Mouse (Mus musculus): ENCODE data around the gene Plce1. TPM values are rescaled to one million over a fixed set of nuclear protein-coding genes. Genes with fewer than 3 reads are reported as not detected.

Gene Plce1
- polyA plus RNA-seq, 1 experiment from 2014 or later = 2.0 TPM

GRCm38 (mm10) chr19:38445758-38446157 is 35.2 kb upstream of the Plce1 start:
- Histone ChIP-seq H3K9ac (replicated peaks; ENCODE audit: low read depth) (no peak overlapping the region), H3K27me3 (replicated peaks; ENCODE audit: insufficient read depth, low read length) (no peaks in the 10 kb centered on the region), H3K9me3 (ENCODE audit: low read length) (no peaks in the 10 kb centered on the region), H3K4me2 (replicated peaks; ENCODE audit: low read depth, low read length) (no peak overlapping the region), H3K4me3 (ENCODE audit: low read depth, low read length) (no peak overlapping the region), H3K36me3 (ENCODE audit: insufficient read depth, low read length) (no peaks in the 10 kb centered on the region), H3K27ac (ENCODE audit: low read length) (no peak overlapping the region), H3K4me1 (ENCODE audit: insufficient read depth, low read depth, low read length) (no peaks in the 10 kb centered on the region)
- TF ChIP-seq CTCF (IDR thresholded peaks at IDR 0.05) = no peak
- TF ChIP-seq EP300 (IDR thresholded peaks at IDR 0.05) = no peak
- ATAC-seq (no peak), DNase-seq (ENCODE audit: low spot score) (no peak)
- WGBS = 56% methylated on average over 5 of the region's 5 CpGs

- H3K4me2 ChIP-seq (replicated peaks; ENCODE audit: low read depth, low read length) = no peak overlapping the region
- no peak overlapping the region for H3K4me3 ChIP-seq (ENCODE audit: low read depth, low read length)
Measured at GRCm38 (mm10) chr19:38455228-38455627, 25.7 kb upstream of the Plce1 start.

DNA sequence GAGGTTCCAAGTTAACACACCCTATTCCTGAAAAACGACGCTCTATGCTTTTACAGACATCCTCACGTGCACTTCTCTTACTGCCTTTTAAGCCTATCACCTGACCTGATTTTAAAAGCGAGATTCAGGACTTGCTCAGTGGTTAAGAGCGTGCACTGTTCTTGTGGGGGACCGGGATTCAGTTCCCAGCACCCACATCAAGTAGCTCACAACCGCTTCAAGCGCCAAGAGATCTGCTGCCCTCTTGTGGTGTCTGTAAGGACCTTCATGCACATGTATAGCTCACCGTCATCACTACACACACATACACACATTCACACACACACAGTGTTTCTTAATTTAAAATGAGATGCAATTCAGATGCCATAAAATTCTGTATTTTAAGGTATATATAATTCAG is 21.9 kb upstream of the Plce1 start:
- WGBS = 93% methylated on average over 9 of the region's 9 CpGs
- no peak for ATAC-seq

More at GRCm38 (mm10) chr19:38455228-38455627, 25.7 kb upstream of the Plce1 start:
- Histone ChIP-seq H3K4me1 (ENCODE audit: insufficient read depth, low read depth, low read length) (no peaks in the 10 kb centered on the region), H3K27me3 (replicated peaks; ENCODE audit: insufficient read depth, low read length) (no peaks in the 10 kb centered on the region), H3K9ac (replicated peaks; ENCODE audit: low read depth) (no peak overlapping the region), H3K27ac (ENCODE audit: low read length) (no peak overlapping the region), H3K9me3 (ENCODE audit: low read length) (no peaks in the 10 kb centered on the region), H3K36me3 (ENCODE audit: insufficient read depth, low read length) (no peaks in the 10 kb centered on the region)
- TF ChIP-seq CTCF (IDR thresholded peaks at IDR 0.05) = no peak
- TF ChIP-seq EP300 (IDR thresholded peaks at IDR 0.05) = no peak
- ATAC-seq = no peak
- 60% methylated on average over 10 of the region's 10 CpGs for WGBS
- no peak for DNase-seq (ENCODE audit: low spot score)

DNA sequence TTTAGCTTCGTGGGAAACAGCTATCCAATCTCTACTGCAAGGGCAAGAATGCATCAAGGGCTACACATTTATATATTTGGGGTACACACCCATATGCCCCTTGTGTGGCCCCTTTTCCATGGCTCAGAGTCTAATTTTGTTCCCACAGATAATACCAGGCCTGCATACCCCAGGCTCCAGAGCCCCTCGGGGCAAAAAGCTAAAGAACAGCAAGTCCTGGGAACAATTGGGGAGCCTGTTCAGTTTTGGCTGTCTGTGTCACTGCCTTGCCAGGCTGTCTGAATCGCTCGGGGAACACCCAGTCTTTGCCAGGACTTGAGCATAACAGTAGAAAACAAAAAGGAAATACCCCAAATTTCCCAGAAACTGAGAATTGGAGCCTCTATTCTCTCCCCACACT is 20.2 kb upstream of the Plce1 start:
- Histone ChIP-seq H3K36me3 (ENCODE audit: insufficient read depth, low read length) (no peaks in the 10 kb centered on the region), H3K4me1 (ENCODE audit: insufficient read depth, low read depth, low read length) (no peaks in the 10 kb centered on the region), H3K9me3 (ENCODE audit: low read length) (no peaks in the 10 kb centered on the region), H3K4me3 (ENCODE audit: low read depth, low read length) (no peak overlapping the region), H3K4me2 (replicated peaks; ENCODE audit: low read depth, low read length) (no peak overlapping the region), H3K27ac (ENCODE audit: low read length) (no peak overlapping the region), H3K9ac (replicated peaks; ENCODE audit: low read depth) (no peak overlapping the region), H3K27me3 (replicated peaks; ENCODE audit: insufficient read depth, low read length) (no peaks in the 10 kb centered on the region)
- DNase-seq (ENCODE audit: low spot score) (no peak), ATAC-seq (no peak)
- no peak for TF ChIP-seq EP300 (IDR thresholded peaks at IDR 0.05)
- TF ChIP-seq CTCF (IDR thresholded peaks at IDR 0.05) = no peak
- 72% methylated on average over 4 of the region's 4 CpGs for WGBS

More for the DNA sequence above, 21.9 kb upstream of the Plce1 start:
- Histone ChIP-seq H3K4me1 (ENCODE audit: insufficient read depth, low read depth, low read length) (no peaks in the 10 kb centered on the region), H3K36me3 (ENCODE audit: insufficient read depth, low read length) (no peaks in the 10 kb centered on the region), H3K9ac (replicated peaks; ENCODE audit: low read depth) (no peak overlapping the region), H3K4me2 (replicated peaks; ENCODE audit: low read depth, low read length) (no peak overlapping the region), H3K4me3 (ENCODE audit: low read depth, low read length) (no peak overlapping the region), H3K27ac (ENCODE audit: low read length) (no peak overlapping the region), H3K9me3 (ENCODE audit: low read length) (no peaks in the 10 kb centered on the region), H3K27me3 (replicated peaks; ENCODE audit: insufficient read depth, low read length) (no peaks in the 10 kb centered on the region)
- TF ChIP-seq EP300 (IDR thresholded peaks at IDR 0.05) (no peak), CTCF (IDR thresholded peaks at IDR 0.05) (no peak)
- no peak for DNase-seq (ENCODE audit: low spot score)

- WGBS = 58% methylated on average over 10 of the region's 10 CpGs
- H3K36me3 ChIP-seq (ENCODE audit: insufficient read depth, low read length) = no peaks in the 10 kb centered on the region
- no peak overlapping the region for H3K4me3 ChIP-seq (ENCODE audit: low read depth, low read length)
- TF ChIP-seq EP300 (IDR thresholded peaks at IDR 0.05) (no peak), CTCF (IDR thresholded peaks at IDR 0.05) (no peak)
- ATAC-seq (no peak), DNase-seq (ENCODE audit: low spot score) (peak; percentile 27)
- no peak overlapping the region for H3K27ac ChIP-seq (ENCODE audit: low read length)
- no peak overlapping the region for H3K9ac ChIP-seq (replicated peaks; ENCODE audit: low read depth)
- H3K4me1 ChIP-seq (ENCODE audit: insufficient read depth, low read depth, low read length) = 0 out of 2 replicates have a peak, but pooled peaks cover under 1% of the 10 kb centered on the region
- H3K27me3 ChIP-seq (replicated peaks; ENCODE audit: insufficient read depth, low read length) = no peaks in the 10 kb centered on the region
- H3K4me2 ChIP-seq (replicated peaks; ENCODE audit: low read depth, low read length) = no peak overlapping the region
- no peaks in the 10 kb centered on the region for H3K9me3 ChIP-seq (ENCODE audit: low read length)
Measured at GRCm38 (mm10) chr19:38470257-38470893, 10.5 kb upstream of the Plce1 start.

DNA sequence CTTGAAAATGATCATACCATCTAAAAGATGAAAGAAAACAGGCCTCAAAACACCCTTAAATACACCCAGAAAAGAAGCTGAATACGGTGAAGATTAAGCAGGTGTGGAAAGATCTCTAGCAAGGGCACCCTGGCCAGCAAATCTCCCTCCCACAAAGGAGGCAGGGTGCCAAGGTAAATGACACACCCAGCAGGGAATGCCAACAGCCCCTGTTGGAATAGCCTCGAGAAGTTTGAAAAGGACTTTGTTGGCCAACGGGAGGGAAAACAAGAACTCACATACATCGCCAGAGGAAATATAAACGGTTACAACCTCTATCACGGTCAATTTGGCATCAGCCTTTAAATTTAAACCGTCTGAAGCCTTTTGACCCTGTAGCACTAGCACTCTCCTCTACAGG is 5.5 kb upstream of the Plce1 start:
- 36% methylated on average over 7 of the region's 7 CpGs for WGBS
- H3K4me3 ChIP-seq (ENCODE audit: low read depth, low read length) = no peak overlapping the region
- DNase-seq (ENCODE audit: low spot score) (peak; percentile 44), ATAC-seq (peak; percentile 48; the same call in 1 of the 2 replicates)
- H3K9ac ChIP-seq (replicated peaks; ENCODE audit: low read depth) = no peak overlapping the region
- no peak overlapping the region for H3K4me2 ChIP-seq (replicated peaks; ENCODE audit: low read depth, low read length)
- TF ChIP-seq CTCF (IDR thresholded peaks at IDR 0.05) (no peak), EP300 (IDR thresholded peaks at IDR 0.05) (peak; percentile 58; the same call in 1 of the 2 replicates)
- 0 out of 2 replicates have a peak, but pooled peaks cover 2% of the 10 kb centered on the region for H3K4me1 ChIP-seq (ENCODE audit: insufficient read depth, low read depth, low read length)
- H3K36me3 ChIP-seq (ENCODE audit: insufficient read depth, low read length) = no peaks in the 10 kb centered on the region
- peaks cover under 1% of the 10 kb centered on the region; the same call in 1 of the 2 replicates for H3K27me3 ChIP-seq (replicated peaks; ENCODE audit: insufficient read depth, low read length)
- H3K27ac ChIP-seq (ENCODE audit: low read length) = no peak overlapping the region
- H3K9me3 ChIP-seq (ENCODE audit: low read length) = no peaks in the 10 kb centered on the region

Data from lung, postnatal 0 days (tissue).